Mouse (Mus musculus) megakaryocyte, embryonic 14.5 days (primary cell): Measurements from ENCODE around the gene Ube4b.

Experiments used
- FLI1 ChIP-seq: IDR thresholded peaks from 2 replicates; pipeline ENCODE4 v1.6.1; 2012; ENCODE audit warnings: low read length, inconsistent platforms, mixed read lengths
- GATA1 ChIP-seq: IDR thresholded peaks from 3 replicates; pipeline ENCODE4 v1.6.1; 2012; ENCODE audit warnings: mixed read lengths, low read length, inconsistent platforms, borderline replicate concordance

GRCm38 (mm10) chr4:149357982-149358381, 68.6 kb downstream of the Ube4b start:
- TF ChIP-seq GATA1 = no peak
- TF ChIP-seq FLI1 = no peak
